Mouse (Mus musculus): ENCODE data around the gene St14. TPM values are rescaled to one million over a fixed set of nuclear protein-coding genes. Genes with fewer than 3 reads are reported as not detected.

The St14 gene
- polyA plus RNA-seq, 1 experiment from 2014 or later, result 77.9 TPM

DNA sequence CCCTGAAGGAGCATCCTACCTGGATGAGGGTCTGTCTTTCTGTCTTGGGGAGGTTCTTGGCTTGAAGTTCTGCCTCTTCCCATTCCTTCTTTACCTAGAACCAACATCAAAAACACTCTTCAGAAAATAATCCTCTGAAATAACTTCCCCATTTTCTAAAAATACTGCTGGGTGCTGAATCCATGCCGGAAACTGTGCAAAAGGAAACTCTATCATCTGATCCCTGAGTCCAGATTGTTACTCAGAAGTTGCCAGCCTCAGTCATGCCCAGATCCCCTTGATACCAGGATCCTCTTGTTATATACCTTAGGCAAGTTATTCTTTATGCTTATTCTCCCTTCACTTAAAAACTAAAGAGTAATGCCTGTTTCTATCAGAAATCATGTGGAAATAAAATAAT, 31.7 kb upstream of the St14 start:
- no peak overlapping the region for H3K9ac ChIP-seq (ENCODE audit: low read length)
- H3K9me3 ChIP-seq (replicated peaks; ENCODE audit: control insufficient read depth, low read length), result no peaks in the 10 kb centered on the region
- no peak overlapping the region for H3K27ac ChIP-seq (ENCODE audit: low read length)
- H3K4me2 ChIP-seq (ENCODE audit: low read depth, low read length), result no peak overlapping the region
- no peak overlapping the region for H3K4me3 ChIP-seq (replicated peaks; ENCODE audit: low read length)
- peaks cover 39% of the 10 kb centered on the region for H3K36me3 ChIP-seq (ENCODE audit: control insufficient read depth, insufficient read depth, low read length)
- WGBS, result 87% methylated on average over 1 of the region's 1 CpGs
- no peaks in the 10 kb centered on the region for H3K4me1 ChIP-seq (ENCODE audit: control insufficient read depth, insufficient read depth, low read length)
- no peaks in the 10 kb centered on the region for H3K27me3 ChIP-seq (ENCODE audit: control insufficient read depth, insufficient read depth, low read length)
- no peak for ATAC-seq (ENCODE audit: insufficient read depth, low FRiP score)

DNA sequence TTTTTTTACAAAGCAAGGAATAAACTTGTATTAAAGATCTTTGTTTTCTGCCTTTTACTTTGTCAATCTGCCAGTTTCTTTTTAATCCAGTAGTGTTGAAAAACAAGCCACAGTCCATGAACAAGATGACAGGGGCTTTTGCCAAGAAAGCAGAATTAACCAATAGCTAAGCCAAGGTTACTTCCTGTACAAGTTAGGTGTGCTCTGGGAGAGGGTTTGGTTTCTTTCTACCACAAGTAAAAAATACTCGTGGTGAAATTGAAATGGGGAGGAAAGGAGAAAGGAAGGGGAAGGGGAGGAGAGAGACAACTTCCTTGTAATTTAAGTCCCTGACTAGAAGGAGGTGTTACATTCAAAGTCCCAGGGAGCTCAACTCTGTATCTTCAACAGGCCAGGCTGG, 31.3 kb upstream of the St14 start:
- Histone ChIP-seq H3K9me3 (replicated peaks; ENCODE audit: control insufficient read depth, low read length) (no peaks in the 10 kb centered on the region), H3K9ac (ENCODE audit: low read length) (no peak overlapping the region), H3K27me3 (ENCODE audit: control insufficient read depth, insufficient read depth, low read length) (no peaks in the 10 kb centered on the region), H3K4me3 (replicated peaks; ENCODE audit: low read length) (no peak overlapping the region), H3K36me3 (ENCODE audit: control insufficient read depth, insufficient read depth, low read length) (peaks cover 36% of the 10 kb centered on the region), H3K27ac (ENCODE audit: low read length) (no peak overlapping the region), H3K4me2 (ENCODE audit: low read depth, low read length) (no peak overlapping the region), H3K4me1 (ENCODE audit: control insufficient read depth, insufficient read depth, low read length) (no peaks in the 10 kb centered on the region)
- WGBS, result 68% methylated on average over 1 of the region's 1 CpGs
- ATAC-seq (ENCODE audit: insufficient read depth, low FRiP score), result no peak

GRCm38 (mm10) chr9:31159910-31160309, 28.3 kb upstream of the St14 start:
- 72% methylated on average over 4 of the region's 4 CpGs for WGBS
- Histone ChIP-seq H3K9me3 (replicated peaks; ENCODE audit: control insufficient read depth, low read length) (no peaks in the 10 kb centered on the region), H3K4me2 (ENCODE audit: low read depth, low read length) (no peak overlapping the region), H3K36me3 (ENCODE audit: control insufficient read depth, insufficient read depth, low read length) (peaks cover 28% of the 10 kb centered on the region), H3K4me3 (replicated peaks; ENCODE audit: low read length) (no peak overlapping the region), H3K4me1 (ENCODE audit: control insufficient read depth, insufficient read depth, low read length) (no peaks in the 10 kb centered on the region), H3K9ac (ENCODE audit: low read length) (no peak overlapping the region), H3K27ac (ENCODE audit: low read length) (no peak overlapping the region), H3K27me3 (ENCODE audit: control insufficient read depth, insufficient read depth, low read length) (no peaks in the 10 kb centered on the region)
- no peak for ATAC-seq (ENCODE audit: insufficient read depth, low FRiP score)

GRCm38 (mm10) chr9:31156594-31156993, 24.9 kb upstream of the St14 start:
- H3K27ac ChIP-seq (ENCODE audit: low read length), result no peak overlapping the region
- H3K9me3 ChIP-seq (replicated peaks; ENCODE audit: control insufficient read depth, low read length), result no peaks in the 10 kb centered on the region
- H3K36me3 ChIP-seq (ENCODE audit: control insufficient read depth, insufficient read depth, low read length), result peaks cover 19% of the 10 kb centered on the region
- no peaks in the 10 kb centered on the region for H3K27me3 ChIP-seq (ENCODE audit: control insufficient read depth, insufficient read depth, low read length)
- no peak overlapping the region for H3K4me2 ChIP-seq (ENCODE audit: low read depth, low read length)
- WGBS, result 85% methylated on average over 8 of the region's 8 CpGs
- ATAC-seq (ENCODE audit: insufficient read depth, low FRiP score), result no peak
- H3K4me3 ChIP-seq (replicated peaks; ENCODE audit: low read length), result no peak overlapping the region
- no peak overlapping the region for H3K9ac ChIP-seq (ENCODE audit: low read length)
- no peaks in the 10 kb centered on the region for H3K4me1 ChIP-seq (ENCODE audit: control insufficient read depth, insufficient read depth, low read length)

GRCm38 (mm10) chr9:31151050-31151449, 19.4 kb upstream of the St14 start:
- Histone ChIP-seq H3K4me1 (ENCODE audit: control insufficient read depth, insufficient read depth, low read length) (no peaks in the 10 kb centered on the region), H3K4me3 (replicated peaks; ENCODE audit: low read length) (no peak overlapping the region), H3K27ac (ENCODE audit: low read length) (no peak overlapping the region), H3K27me3 (ENCODE audit: control insufficient read depth, insufficient read depth, low read length) (no peaks in the 10 kb centered on the region), H3K9ac (ENCODE audit: low read length) (no peak overlapping the region), H3K4me2 (ENCODE audit: low read depth, low read length) (no peak overlapping the region), H3K36me3 (ENCODE audit: control insufficient read depth, insufficient read depth, low read length) (peaks cover 14% of the 10 kb centered on the region), H3K9me3 (replicated peaks; ENCODE audit: control insufficient read depth, low read length) (no peaks in the 10 kb centered on the region)
- no peak for ATAC-seq (ENCODE audit: insufficient read depth, low FRiP score)
- 77% methylated on average over 2 of the region's 2 CpGs for WGBS

- no peaks in the 10 kb centered on the region for H3K27me3 ChIP-seq (ENCODE audit: control insufficient read depth, insufficient read depth, low read length)
- H3K4me3 ChIP-seq (replicated peaks; ENCODE audit: low read length), result no peak overlapping the region
- H3K27ac ChIP-seq (ENCODE audit: low read length), result peak overlapping the region; percentile 44; the same call in 1 of the 2 replicates
- no peaks in the 10 kb centered on the region for H3K9me3 ChIP-seq (replicated peaks; ENCODE audit: control insufficient read depth, low read length)
- ATAC-seq (ENCODE audit: insufficient read depth, low FRiP score), result peak; percentile 77; the same call in 1 of the 2 replicates
- no peak overlapping the region for H3K4me2 ChIP-seq (ENCODE audit: low read depth, low read length)
- peaks cover 14% of the 10 kb centered on the region for H3K36me3 ChIP-seq (ENCODE audit: control insufficient read depth, insufficient read depth, low read length)
- no peaks in the 10 kb centered on the region for H3K4me1 ChIP-seq (ENCODE audit: control insufficient read depth, insufficient read depth, low read length)
- WGBS, result 60% methylated on average over 7 of the region's 7 CpGs
- H3K9ac ChIP-seq (ENCODE audit: low read length), result no peak overlapping the region
These were observed 16.5 kb upstream of the St14 start for GRCm38 (mm10) chr9:31148135-31148534.

- Histone ChIP-seq H3K4me2 (ENCODE audit: low read depth, low read length) (no peak overlapping the region), H3K4me1 (ENCODE audit: control insufficient read depth, insufficient read depth, low read length) (no peaks in the 10 kb centered on the region), H3K4me3 (replicated peaks; ENCODE audit: low read length) (no peak overlapping the region), H3K36me3 (ENCODE audit: control insufficient read depth, insufficient read depth, low read length) (peaks cover 3% of the 10 kb centered on the region; the same call in 1 of the 2 replicates), H3K9ac (ENCODE audit: low read length) (no peak overlapping the region), H3K9me3 (replicated peaks; ENCODE audit: control insufficient read depth, low read length) (no peaks in the 10 kb centered on the region), H3K27ac (ENCODE audit: low read length) (0 out of 2 replicates have a peak overlapping the region, but pooled peaks have one; percentile 1), H3K27me3 (ENCODE audit: control insufficient read depth, insufficient read depth, low read length) (no peaks in the 10 kb centered on the region)
- WGBS, result 73% methylated on average over 7 of the region's 7 CpGs
- no peak for ATAC-seq (ENCODE audit: insufficient read depth, low FRiP score)
These were observed 13.7 kb upstream of the St14 start for GRCm38 (mm10) chr9:31145272-31145925.

DNA sequence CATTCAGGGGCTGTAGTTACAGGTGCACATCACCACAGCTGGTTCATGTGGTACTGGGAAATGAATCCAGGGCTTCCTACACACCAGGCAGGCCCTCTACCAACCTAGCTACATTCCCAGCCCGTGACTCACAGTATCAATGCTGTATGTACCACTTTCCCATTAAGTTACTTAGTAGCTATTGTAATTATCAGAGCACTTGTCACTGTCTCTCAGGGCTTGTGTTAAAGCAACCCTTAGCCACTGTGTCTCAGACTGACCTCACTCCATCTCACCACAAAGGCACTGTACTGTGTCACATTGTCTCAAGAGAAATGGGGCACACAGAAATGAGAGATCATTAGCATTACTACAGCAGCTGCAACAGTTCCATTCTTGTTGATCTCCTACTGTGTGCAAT, 11.3 kb upstream of the St14 start:
- ATAC-seq (ENCODE audit: insufficient read depth, low FRiP score), result no peak
- WGBS, result 76% methylated on average over 1 of the region's 1 CpGs
- H3K4me2 ChIP-seq (ENCODE audit: low read depth, low read length), result no peak overlapping the region
- H3K27me3 ChIP-seq (ENCODE audit: control insufficient read depth, insufficient read depth, low read length), result no peaks in the 10 kb centered on the region
- no peaks in the 10 kb centered on the region for H3K9me3 ChIP-seq (replicated peaks; ENCODE audit: control insufficient read depth, low read length)
- H3K27ac ChIP-seq (ENCODE audit: low read length), result no peak overlapping the region
- H3K4me3 ChIP-seq (replicated peaks; ENCODE audit: low read length), result no peak overlapping the region
- no peaks in the 10 kb centered on the region for H3K36me3 ChIP-seq (ENCODE audit: control insufficient read depth, insufficient read depth, low read length)
- no peaks in the 10 kb centered on the region for H3K4me1 ChIP-seq (ENCODE audit: control insufficient read depth, insufficient read depth, low read length)
- no peak overlapping the region for H3K9ac ChIP-seq (ENCODE audit: low read length)

DNA sequence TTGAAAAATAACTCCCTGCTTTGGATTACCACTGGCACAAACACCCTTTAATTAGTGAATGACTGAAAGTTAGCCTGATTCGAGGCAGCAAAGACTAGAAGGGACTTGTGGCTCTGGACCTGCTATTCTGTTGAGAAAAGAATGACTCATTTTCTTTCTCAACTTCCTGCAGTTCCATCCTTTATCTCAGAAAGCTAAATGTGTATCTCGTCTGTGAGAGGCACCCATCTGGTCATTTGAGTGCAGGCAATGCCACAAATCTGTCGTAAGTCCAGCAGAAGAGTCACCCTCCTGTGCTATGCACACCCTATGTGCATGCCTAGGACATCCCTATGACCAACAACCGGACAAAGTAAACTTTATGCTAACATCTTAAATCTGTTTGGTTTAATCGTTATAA, 1.5 kb upstream of the St14 start:
- Histone ChIP-seq H3K36me3 (ENCODE audit: control insufficient read depth, insufficient read depth, low read length) (no peaks in the 10 kb centered on the region), H3K27me3 (ENCODE audit: control insufficient read depth, insufficient read depth, low read length) (peaks cover 8% of the 10 kb centered on the region; the same call in 1 of the 2 replicates), H3K4me1 (ENCODE audit: control insufficient read depth, insufficient read depth, low read length) (peaks cover 20% of the 10 kb centered on the region), H3K4me3 (replicated peaks; ENCODE audit: low read length) (no peak overlapping the region), H3K27ac (ENCODE audit: low read length) (no peak overlapping the region), H3K4me2 (ENCODE audit: low read depth, low read length) (no peak overlapping the region), H3K9ac (ENCODE audit: low read length) (no peak overlapping the region), H3K9me3 (replicated peaks; ENCODE audit: control insufficient read depth, low read length) (no peaks in the 10 kb centered on the region)
- WGBS, result 67% methylated on average over 5 of the region's 5 CpGs
- ATAC-seq (ENCODE audit: insufficient read depth, low FRiP score), result no peak

Measured in stomach, embryonic 16.5 days (tissue).